Mouse (Mus musculus): ENCODE measurements around the gene Tdrd6.

Tdrd6 gene

DNA sequence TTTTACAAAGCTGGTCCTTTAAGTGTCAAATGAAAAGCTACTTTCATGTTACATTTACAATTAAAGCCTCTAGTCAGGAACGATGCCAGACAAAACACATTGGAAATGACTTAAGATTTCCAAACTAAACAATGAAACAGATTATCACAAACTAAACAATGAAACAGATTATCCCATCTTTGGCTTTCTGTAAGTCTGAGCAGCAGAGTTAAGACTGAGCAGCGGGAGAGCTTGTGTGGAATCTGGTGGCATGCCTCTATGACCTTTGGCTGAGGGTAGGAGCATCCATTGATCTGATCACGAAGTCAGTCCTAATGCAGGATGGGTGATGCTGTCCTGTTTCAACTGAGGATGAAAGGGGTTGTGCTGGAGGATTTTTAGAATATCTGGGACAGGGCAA lies 17.9 kb downstream of the Tdrd6 start:
- no peak for DNase-seq (ENCODE audit: low read depth)

DNA sequence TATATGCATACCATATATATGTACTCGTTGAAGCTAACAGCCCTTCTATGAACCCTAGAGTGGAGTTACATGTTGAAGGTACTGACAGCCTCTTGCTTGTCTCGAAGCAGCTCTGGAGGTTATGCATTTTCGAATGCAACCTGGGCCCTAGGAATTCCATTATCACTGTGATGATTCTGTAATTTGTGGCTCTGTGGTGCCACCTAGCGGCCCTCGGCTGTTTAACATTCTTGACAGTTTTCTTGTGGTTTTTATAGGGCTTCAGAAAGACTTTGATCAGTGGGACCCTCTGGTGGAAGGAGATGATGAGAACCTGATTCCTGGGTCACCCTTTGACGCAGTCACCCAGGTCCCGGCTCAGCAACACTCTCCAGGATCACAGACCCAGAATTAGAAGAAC lies 18.5 kb downstream of the Tdrd6 start:
- DNase-seq (ENCODE audit: low read depth): peak; percentile 51

DNA sequence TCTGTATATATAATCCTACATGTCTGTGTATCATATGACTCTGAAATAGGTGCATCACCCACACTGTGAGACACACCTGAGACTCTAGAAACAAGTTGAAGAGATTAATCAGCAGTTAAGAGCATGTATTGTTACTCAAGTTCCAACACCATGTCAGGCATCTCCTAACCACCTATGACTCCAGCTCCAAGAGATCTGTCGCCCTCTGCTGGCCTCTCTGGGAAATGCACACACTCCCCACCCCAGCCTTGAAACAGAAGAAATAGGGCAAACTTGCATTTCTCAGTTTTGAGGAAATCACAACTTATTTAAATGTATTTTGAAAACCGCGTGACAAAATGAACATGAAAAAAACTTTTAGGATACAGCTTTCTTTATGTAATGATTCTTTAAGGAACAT lies 23.4 kb downstream of the Tdrd6 start:
- DNase-seq (ENCODE audit: low read depth): peak; percentile 64

DNA sequence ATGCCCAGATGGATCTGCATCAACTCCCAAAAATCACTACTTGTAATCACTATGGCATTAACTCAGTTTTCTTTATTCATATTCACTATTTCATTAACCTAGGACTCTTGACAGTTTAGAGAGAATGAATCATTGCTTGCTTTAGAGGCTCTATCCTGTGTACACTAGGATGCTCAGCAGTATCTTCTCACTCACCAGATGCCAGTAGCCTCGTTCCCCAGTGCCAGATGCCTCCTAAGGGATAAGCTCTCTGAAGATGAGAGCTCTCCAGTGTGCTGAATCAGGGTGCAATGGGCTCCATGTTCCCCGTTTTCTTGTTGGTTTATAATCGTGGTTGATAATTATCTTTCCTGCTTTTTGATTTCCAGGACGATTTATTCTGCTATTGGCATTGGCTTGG lies 31.4 kb downstream of the Tdrd6 start:
- DNase-seq (ENCODE audit: low read depth): no peak

DNA sequence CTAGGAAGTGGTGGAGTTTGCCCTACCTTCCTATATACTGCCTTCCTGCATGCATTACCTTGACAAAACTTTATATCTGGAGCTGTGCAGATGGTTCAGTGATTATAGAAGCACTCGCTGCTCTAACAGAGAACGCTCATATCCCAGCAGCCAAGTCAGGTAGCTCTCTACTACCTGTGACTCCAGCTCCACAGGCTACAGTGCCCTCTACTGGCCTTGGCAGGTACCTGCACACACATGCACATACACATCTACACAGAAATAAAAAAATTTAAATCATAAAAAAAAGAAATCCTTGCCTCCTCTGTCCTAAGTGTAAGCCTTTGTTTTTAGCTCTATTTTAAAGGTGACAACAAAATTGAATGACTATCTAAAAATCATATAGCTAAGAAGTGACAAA lies 32.4 kb downstream of the Tdrd6 start:
- no peak for DNase-seq (ENCODE audit: low read depth)

DNA sequence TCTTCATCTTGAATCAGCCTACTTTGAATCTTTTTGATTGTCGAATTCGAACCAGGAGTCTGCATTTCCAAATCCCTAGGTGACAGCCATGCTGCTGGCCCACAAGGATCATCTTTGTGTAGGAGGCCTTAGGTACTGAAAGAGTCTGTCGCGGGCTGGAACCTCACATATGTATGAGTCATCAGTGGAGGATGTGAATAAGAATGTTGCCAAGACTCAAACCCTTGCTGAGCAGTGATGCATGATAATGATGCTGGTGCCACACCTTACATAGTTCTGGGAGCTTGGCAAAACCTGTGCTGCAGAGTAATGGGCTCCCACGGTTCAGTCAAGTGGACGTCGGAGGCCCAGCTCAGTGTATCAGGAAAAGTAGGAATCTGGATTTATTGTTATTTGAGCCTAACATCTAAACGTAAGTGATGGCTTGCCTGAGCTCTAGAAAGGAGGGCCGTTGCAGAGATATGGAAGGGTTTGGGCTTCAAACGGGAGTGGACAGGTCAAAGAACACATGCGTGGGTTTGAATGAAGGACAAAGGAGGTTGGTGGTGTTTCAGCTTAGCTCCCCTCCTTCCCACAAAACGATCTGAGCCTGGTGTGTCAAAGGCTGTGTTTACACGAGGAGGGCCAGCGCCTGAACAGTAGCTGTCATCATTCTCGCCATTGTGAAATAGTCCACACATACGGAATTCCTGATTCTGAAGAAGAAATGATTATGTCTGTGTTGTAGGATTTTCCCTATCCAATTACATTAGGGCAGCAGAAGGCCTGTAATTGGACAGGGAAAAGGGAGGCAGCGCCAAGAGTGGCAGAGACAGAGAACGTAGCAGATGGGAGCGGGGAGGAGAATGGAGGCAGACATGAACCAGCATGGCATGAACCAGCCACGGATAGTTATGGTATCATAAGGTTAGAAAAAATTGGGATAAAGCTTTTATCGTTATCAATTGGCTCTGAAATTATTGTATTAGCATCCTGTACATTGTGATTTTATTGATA lies 37.5 kb downstream of the Tdrd6 start:
- DNase-seq (ENCODE audit: low read depth): no peak

DNA sequence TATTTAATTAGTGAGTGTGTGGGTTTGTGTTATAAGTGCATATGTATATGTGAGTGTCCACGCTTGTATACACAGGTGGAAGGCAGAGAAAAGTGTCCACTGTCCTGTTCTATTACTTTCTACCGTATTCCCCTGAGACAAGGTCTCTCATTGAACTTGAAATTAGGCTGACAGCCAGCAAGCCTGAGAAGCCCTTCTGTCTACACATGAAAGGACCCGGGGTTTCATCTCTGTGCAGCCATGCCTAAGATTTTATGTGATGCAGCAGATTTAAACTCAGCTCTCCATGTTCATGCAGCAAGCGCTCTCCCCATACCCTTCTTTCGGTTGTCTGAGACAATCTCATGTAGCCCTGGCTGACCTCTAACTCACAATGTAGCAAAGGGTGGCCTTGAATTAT lies 39.6 kb downstream of the Tdrd6 start:
- no peak for DNase-seq (ENCODE audit: low read depth)

DNA sequence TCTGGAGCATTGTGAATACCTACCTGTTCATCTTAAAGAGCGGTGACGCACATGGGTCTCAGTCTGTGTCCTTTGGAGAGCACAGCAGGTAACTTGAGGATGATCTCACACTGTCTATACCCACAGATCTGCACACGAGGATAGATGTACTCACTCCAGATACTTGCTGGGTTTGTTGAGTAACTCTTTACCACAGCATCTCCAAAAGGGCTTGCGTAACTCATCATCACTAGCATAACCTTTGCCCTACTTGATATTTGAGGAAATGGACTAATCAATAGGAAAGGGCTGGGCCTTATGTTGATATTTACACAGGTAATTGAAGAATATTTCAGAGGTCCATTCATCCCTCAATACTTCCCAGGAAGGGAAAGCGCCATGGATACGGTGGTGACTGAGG lies 40.3 kb downstream of the Tdrd6 start:
- DNase-seq (ENCODE audit: low read depth): no peak

DNA sequence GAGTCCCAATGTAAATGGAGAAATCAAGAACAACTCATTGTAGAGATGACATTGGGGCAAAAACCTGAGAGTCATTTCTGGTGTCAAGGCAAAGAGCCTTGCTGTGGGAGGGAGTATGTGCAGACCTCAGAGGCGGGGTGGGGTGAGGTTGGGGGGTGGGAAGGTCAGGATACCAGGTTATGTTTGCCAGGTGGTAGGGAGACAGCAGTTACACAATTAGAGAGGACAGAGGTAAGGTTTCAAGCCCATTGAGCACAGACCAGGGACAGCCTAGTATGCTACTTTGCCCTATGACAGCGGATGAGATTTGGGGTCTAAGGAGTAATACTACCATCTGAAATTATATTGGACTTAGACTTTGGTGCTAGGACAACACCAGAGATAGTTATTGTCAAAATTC lies 42.8 kb downstream of the Tdrd6 start:
- no peak for DNase-seq (ENCODE audit: low read depth)

DNA sequence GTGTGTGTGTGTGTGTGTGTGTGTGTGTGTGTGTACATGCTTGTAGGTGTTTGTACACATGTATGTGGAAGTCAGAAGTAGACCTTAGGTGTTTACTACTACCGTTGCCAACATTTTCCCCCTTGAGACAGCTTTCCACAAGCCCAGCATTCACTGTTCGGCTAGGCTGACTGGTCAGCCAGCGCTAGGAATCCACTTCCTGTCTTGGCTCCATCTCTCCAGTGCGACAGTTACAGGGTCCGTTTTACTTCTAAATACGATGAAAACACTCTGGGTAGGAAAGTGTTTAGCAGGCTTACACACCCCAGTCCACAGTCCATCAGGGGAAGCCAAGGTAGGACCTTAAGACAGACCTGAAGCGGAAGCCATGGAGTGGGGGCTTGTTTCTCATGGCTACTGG lies 45.3 kb downstream of the Tdrd6 start:
- no peak for DNase-seq (ENCODE audit: low read depth)

DNA sequence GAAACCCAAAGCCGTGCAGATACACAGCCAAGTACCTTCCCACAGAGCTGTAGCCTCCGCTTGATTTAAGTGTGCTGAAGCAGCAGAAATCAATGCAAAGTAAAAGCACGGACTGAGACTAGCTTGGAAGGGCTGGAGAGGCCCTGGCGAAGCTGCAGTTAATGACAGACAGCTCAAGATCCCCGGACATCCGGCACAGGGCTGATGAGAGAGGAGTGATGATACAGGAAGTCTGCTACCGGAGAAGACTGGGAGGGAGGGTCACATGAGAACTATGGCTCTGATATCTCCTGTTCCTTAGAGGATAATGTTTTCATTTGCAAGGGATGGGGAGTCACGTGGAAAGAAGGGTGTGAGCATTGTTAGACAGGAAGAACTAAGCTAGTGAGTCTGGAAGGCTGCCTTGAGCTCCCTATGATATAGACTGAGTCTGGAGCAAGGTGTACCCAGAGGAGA lies 49.1 kb downstream of the Tdrd6 start:
- no peak for DNase-seq (ENCODE audit: low read depth)

DNA sequence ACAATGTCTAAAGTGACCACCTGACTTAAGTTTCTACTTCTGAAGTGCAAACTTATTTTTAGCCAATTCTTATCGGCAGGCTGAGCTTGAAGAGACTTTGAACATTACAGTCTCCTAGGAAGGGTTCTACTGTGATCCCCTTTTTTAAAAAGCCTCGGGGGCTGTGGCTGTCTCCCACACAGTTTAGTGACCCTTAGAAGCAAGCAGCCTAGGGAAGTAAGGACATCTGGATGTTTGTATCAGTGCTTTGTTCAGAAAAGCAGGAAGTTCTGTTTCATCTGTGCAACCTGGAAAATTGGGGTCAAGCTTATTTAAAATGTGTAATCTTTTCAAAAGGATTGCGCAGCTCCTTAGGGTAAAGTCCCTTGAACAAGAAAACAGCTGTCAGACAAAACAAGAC lies 49.6 kb downstream of the Tdrd6 start:
- DNase-seq (ENCODE audit: low read depth): no peak

DNA sequence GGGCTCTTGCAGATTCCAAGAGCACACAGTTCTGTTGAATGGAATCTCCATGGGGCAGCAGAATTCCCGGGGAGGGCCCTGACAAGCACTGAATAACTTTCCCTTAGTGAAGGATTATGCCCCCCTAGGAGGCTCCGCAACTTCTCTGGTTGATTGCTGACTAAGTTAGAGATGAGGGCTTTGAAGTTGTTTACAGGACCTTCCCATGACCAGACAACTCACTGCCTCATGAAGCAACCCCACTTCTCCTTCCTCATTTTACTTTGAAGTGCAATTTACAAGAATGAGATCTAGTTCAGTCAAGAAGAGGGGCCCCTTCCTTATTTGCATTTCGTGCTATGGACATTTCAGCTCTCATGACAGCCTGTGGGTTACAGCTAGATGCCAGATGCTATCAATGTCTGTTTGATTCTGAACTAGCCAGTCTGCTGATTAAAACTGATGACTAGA lies 56.5 kb downstream of the Tdrd6 start:
- DNase-seq (ENCODE audit: low read depth): peak; percentile 27

DNA sequence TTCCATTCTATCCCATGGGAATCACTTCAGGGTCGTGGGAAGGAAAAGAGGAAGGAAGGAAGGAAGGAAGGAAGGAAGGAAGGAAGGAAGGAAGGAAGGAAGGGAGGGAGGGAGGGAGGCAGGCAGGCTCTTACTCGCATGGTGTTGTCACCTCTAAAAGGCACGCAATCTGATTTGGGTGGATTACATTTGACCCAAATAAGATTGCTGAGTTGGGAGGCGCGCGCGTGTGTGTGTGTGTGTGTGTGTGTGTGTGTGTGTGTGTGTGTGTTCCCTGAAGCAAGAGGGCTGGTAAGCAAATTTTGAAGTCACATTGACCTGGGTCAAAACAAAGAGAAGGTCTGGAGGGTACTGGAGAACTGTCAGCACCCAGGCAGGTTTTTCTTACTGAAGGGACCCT lies 60.8 kb downstream of the Tdrd6 start:
- no peak for DNase-seq (ENCODE audit: low read depth)

DNA sequence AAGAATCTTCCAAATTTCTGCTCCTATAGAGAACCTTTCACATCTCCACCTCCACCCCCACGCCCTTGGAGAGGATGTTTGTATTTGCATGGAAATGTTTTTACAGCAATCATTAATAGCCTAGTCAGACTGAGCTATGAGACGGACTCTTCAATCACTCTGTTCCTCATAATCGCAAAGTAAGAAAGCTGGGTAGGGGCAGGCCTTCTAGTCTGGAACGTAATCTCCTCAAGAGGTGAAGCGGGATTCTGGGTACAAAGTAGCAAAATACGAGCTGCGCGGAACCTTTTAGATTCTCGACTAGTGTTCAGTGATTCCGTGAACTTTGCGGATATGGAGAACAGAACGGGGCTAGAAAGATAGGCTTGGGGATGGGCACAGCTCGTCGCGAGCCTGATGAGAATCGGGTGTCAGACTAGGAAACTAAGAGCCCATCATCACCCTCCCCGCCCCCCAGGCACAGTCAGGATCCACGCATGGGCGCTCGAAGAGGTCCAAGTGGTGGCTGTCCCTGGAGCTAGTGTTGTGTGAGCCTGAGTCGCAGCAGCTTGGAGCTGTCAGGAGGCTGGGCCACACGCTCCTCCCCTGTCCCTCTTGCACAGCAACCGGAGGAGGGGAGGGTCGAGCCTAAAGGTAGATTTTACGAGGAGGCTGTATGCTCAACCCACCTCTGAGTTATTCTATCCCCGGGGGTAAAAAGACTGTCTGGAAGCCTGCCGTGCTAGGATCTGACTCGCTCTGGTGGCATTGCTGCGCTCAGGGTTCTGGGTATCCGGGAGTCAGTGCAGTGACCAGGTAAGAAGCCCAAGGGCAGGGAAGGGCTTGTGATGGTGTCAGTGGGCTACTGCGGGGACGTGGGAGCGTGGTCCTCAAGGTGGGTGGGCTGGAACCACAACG lies 61.9 kb downstream of the Tdrd6 start, which contains the start of gene Pla2g7:
TSS of gene Pla2g7 (plus strand) at position 107 of the 897 bp plus-strand sequence.
- no peak for DNase-seq (ENCODE audit: low read depth)

DNA sequence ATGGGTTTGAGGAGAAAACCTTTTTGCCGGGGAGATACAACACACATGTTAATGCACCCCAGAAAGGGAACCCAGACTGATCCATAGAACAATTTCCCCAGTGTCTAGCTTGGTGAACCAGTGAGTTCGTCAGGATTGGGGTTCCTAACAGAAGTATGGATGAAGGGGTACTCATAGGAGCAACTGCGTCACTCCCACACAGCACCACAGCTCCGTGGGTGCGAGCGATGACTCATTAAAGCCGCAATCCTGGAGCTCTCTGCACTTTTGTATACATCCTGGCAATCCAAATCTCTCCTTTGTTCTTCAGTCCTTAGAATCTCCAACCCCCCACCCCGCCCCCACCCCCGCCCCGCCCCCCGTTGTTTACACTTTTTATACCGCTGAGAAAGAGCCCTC lies 62.5 kb downstream of the Tdrd6 start:
- DNase-seq (ENCODE audit: low read depth): no peak

Data from 416B (cell line).